ENCODE assay signal across 31 mouse cellular contexts in genomic region chr17:28561613-28562012, GRCm38 (mm10). TPM values are rescaled to one million over a fixed set of nuclear protein-coding genes. Genes with fewer than 3 reads are reported as not detected.
DNase-seq lines count a peak whose midpoint lies in the region; ATAC-seq lines count a peak whose summit lies in the region.
"Had no signal": no experiment of that assay in that cellular context is flagged by ENCODE, and none has a peak within 500 bp of the region (broad histone marks: within the 10 kb centered on the region; RNA-seq: fewer than 3 reads in every experiment).

No protein-coding gene starts in this region.

- H3K4me1 ChIP-seq in lung, embryonic 15.5 days = peaks cover 10% of the 10 kb centered on the region; the same call in 1 of the 2 replicates
- peaks cover 38% of the 10 kb centered on the region for H3K4me1 ChIP-seq in limb, embryonic 10.5 days
- H3K4me1 ChIP-seq in stomach, embryonic 14.5 days (ENCODE audit: control insufficient read depth, insufficient read depth, low read length) = peaks cover 3% of the 10 kb centered on the region; the same call in 1 of the 2 replicates
- no peaks in the 10 kb centered on the region; the same call in 1 of the 2 replicates for H3K4me1 ChIP-seq in hindbrain, embryonic 11.5 days (replicated peaks; ENCODE audit: control insufficient read depth, insufficient read depth, low read length)
- peaks cover 5% of the 10 kb centered on the region for H3K4me1 ChIP-seq in forebrain, embryonic 12.5 days
- H3K4me1 ChIP-seq: neural tube, embryonic 15.5 days had no signal

- peak; percentile 55; the same call in 1 of the 2 replicates for ATAC-seq in lung, embryonic 15.5 days (ENCODE audit: borderline replicate concordance, extremely low read depth, low FRiP score, low TSS enrichment)
- peak; percentile 64 for ATAC-seq in stomach, embryonic 14.5 days (ENCODE audit: insufficient number of reproducible peaks, insufficient read depth, low FRiP score, low read depth)
- no peak for ATAC-seq in hindbrain, embryonic 11.5 days (ENCODE audit: low FRiP score)
- no peak for ATAC-seq in forebrain, embryonic 12.5 days (ENCODE audit: low FRiP score)
- ATAC-seq: forebrain, embryonic 16.5 days; hindbrain, postnatal 0 days; liver, embryonic 12.5 days had no signal

- WGBS in lung, embryonic 15.5 days = 36% methylated on average over 7 of the region's 7 CpGs
- 59% methylated on average over 7 of the region's 7 CpGs for WGBS in limb, embryonic 10.5 days
- 43% methylated on average over 7 of the region's 7 CpGs for WGBS in stomach, embryonic 14.5 days
- WGBS in hindbrain, embryonic 11.5 days = 56% methylated on average over 7 of the region's 7 CpGs
- WGBS in forebrain, embryonic 12.5 days = 67% methylated on average over 7 of the region's 7 CpGs

- intact Hi-C loops in left cerebral cortex, postnatal 25 days (cut with DNase I) = no loop called here

- H3K9ac ChIP-seq in lung, embryonic 15.5 days = no peak overlapping the region
- H3K9ac ChIP-seq in stomach, embryonic 14.5 days (replicated peaks; ENCODE audit: low read depth, low read length) = no peak overlapping the region
- H3K9ac ChIP-seq in hindbrain, embryonic 11.5 days (ENCODE audit: low read depth, low read length) = no peak overlapping the region
- H3K9ac ChIP-seq in forebrain, embryonic 12.5 days = no peak overlapping the region
- H3K9ac ChIP-seq: heart, embryonic 12.5 days; limb, embryonic 12.5 days; liver, embryonic 12.5 days; neural tube, embryonic 15.5 days had no signal

- peak overlapping the region; percentile 60 for H3K27ac ChIP-seq in lung, embryonic 15.5 days
- 0 out of 2 replicates have a peak overlapping the region, but pooled peaks have one; percentile 12 for H3K27ac ChIP-seq in limb, embryonic 10.5 days
- peak overlapping the region; percentile 52; the same call in 1 of the 2 replicates for H3K27ac ChIP-seq in stomach, embryonic 14.5 days (ENCODE audit: low read length)
- no peak overlapping the region for H3K27ac ChIP-seq in hindbrain, embryonic 11.5 days (ENCODE audit: low read depth, low read length)
- no peak overlapping the region for H3K27ac ChIP-seq in forebrain, embryonic 12.5 days
- H3K27ac ChIP-seq: hindbrain, embryonic 10.5 days; hindbrain, postnatal 0 days; kidney, postnatal 0 days; left cerebral cortex, adult 2 months; liver, embryonic 12.5 days; macrophage; neural tube, embryonic 15.5 days had no signal

- H3K4me3 ChIP-seq in lung, embryonic 15.5 days = no peak overlapping the region
- H3K4me3 ChIP-seq in limb, embryonic 10.5 days = no peak overlapping the region
- H3K4me3 ChIP-seq in stomach, embryonic 14.5 days (ENCODE audit: low read depth, low read length) = no peak overlapping the region
- no peak overlapping the region for H3K4me3 ChIP-seq in hindbrain, embryonic 11.5 days (ENCODE audit: low read depth, low read length)
- H3K4me3 ChIP-seq in forebrain, embryonic 12.5 days (replicated peaks) = no peak overlapping the region
- H3K4me3 ChIP-seq: heart, embryonic 12.5 days; hindbrain, embryonic 10.5 days; left cerebral cortex, adult 2 months; limb, embryonic 12.5 days; liver, embryonic 12.5 days; neural tube, embryonic 15.5 days had no signal

- H3K4me2 ChIP-seq in lung, embryonic 15.5 days = no peak overlapping the region
- H3K4me2 ChIP-seq in stomach, embryonic 14.5 days (replicated peaks; ENCODE audit: low read depth, low read length) = no peak overlapping the region
- H3K4me2 ChIP-seq in hindbrain, embryonic 11.5 days (replicated peaks; ENCODE audit: low read depth, low read length) = no peak overlapping the region
- H3K4me2 ChIP-seq in forebrain, embryonic 12.5 days = no peak overlapping the region
- H3K4me2 ChIP-seq: heart, embryonic 12.5 days; limb, embryonic 12.5 days; liver, embryonic 12.5 days; neural tube, embryonic 15.5 days had no signal

- H3K36me3 ChIP-seq in lung, embryonic 15.5 days = no peaks in the 10 kb centered on the region
- H3K36me3 ChIP-seq in limb, embryonic 10.5 days = no peaks in the 10 kb centered on the region
- no peaks in the 10 kb centered on the region for H3K36me3 ChIP-seq in stomach, embryonic 14.5 days (ENCODE audit: control insufficient read depth, insufficient read depth, low read length)
- no peaks in the 10 kb centered on the region for H3K36me3 ChIP-seq in hindbrain, embryonic 11.5 days (ENCODE audit: control insufficient read depth, insufficient read depth, low read length)
- no peaks in the 10 kb centered on the region for H3K36me3 ChIP-seq in forebrain, embryonic 12.5 days (replicated peaks)
- H3K36me3 ChIP-seq: heart, embryonic 12.5 days; hindbrain, embryonic 10.5 days; limb, embryonic 12.5 days; liver, embryonic 12.5 days; neural tube, embryonic 15.5 days had no signal

- no peaks in the 10 kb centered on the region for H3K27me3 ChIP-seq in lung, embryonic 15.5 days
- no peaks in the 10 kb centered on the region for H3K27me3 ChIP-seq in limb, embryonic 10.5 days (ENCODE audit: low read depth, poor library complexity, severe bottlenecking)
- no peaks in the 10 kb centered on the region for H3K27me3 ChIP-seq in stomach, embryonic 14.5 days (ENCODE audit: control insufficient read depth, insufficient read depth, low read length)
- no peaks in the 10 kb centered on the region for H3K27me3 ChIP-seq in hindbrain, embryonic 11.5 days (ENCODE audit: control insufficient read depth, insufficient read depth, low read length)
- H3K27me3 ChIP-seq in forebrain, embryonic 12.5 days = no peaks in the 10 kb centered on the region
- H3K27me3 ChIP-seq: heart, embryonic 12.5 days; limb, embryonic 12.5 days; neural tube, embryonic 15.5 days had no signal

- no peak for DNase-seq in lung, postnatal 25 days (ENCODE audit: low spot score)
- DNase-seq in limb, embryonic 10.5 days (ENCODE audit: low spot score) = no peak
- DNase-seq in hindbrain, embryonic 11.5 days (ENCODE audit: low spot score) = no peak
- DNase-seq in left cerebral cortex, postnatal 25 days (ENCODE audit: low spot score in 2 of 2) = no peak
- DNase-seq: adrenal gland, postnatal 25 days; B cell, adult 2 months; cerebellum, adult 8-10 months; gastrocnemius, postnatal 14 days; heart, adult 18-20 months; heart, postnatal 10 days; kidney, adult 2 months had no signal

- no peaks in the 10 kb centered on the region for H3K9me3 ChIP-seq in lung, embryonic 15.5 days
- H3K9me3 ChIP-seq in limb, embryonic 10.5 days (replicated peaks) = no peaks in the 10 kb centered on the region
- no peaks in the 10 kb centered on the region for H3K9me3 ChIP-seq in stomach, embryonic 14.5 days (ENCODE audit: control insufficient read depth, low read depth, low read length)
- no peaks in the 10 kb centered on the region for H3K9me3 ChIP-seq in hindbrain, embryonic 11.5 days (ENCODE audit: control insufficient read depth, low read length)
- no peaks in the 10 kb centered on the region for H3K9me3 ChIP-seq in forebrain, embryonic 12.5 days
- H3K9me3 ChIP-seq: heart, embryonic 12.5 days; hindbrain, embryonic 10.5 days; limb, embryonic 12.5 days; liver, embryonic 12.5 days; neural tube, embryonic 15.5 days had no signal

RNA-seq across cellular contexts. Expression of gene Clps, which starts 1.0 kb away (rescaled TPM):
- polyA plus RNA-seq in lung, embryonic 15.5 days (2015; fragmentation: Nextera tagmentation; extraction: Ambion mirVana) = 0.34 and 9.2 TPM in 2 replicates
- polyA plus RNA-seq in limb, embryonic 10.5 days (2016; fragmentation: Nextera tagmentation; extraction: Ambion mirVana) = not detected in 2 replicates
- 47.2 and 236 TPM in 2 replicates for polyA plus RNA-seq in stomach, embryonic 14.5 days (2014; fragmentation: Nextera tagmentation; extraction: Ambion mirVana)
- polyA plus RNA-seq in hindbrain, embryonic 11.5 days (2014; fragmentation: Nextera tagmentation; extraction: Ambion mirVana) = not detected in 2 replicates
- not detected for total RNA-seq in left cerebral cortex, postnatal 25 days (2021)
- not detected in 2 replicates for polyA plus RNA-seq in forebrain, embryonic 12.5 days (2016; fragmentation: Nextera tagmentation; extraction: Ambion mirVana)
- total RNA-seq: adrenal gland, postnatal 25 days; CH12.LX; common myeloid progenitor, adult 5-6 weeks; gastrocnemius, postnatal 14 days; heart, adult 18-20 months; heart, postnatal 10 days; hindbrain, postnatal 0 days; layer of hippocampus, postnatal 10 days; left cerebral cortex, adult 2 months; midbrain, postnatal 0 days had no signal
- polyA plus RNA-seq: brain, embryonic 14.5 days; forebrain, embryonic 16.5 days; hindbrain, embryonic 10.5 days; hindbrain, postnatal 0 days; kidney, postnatal 0 days; limb, embryonic 12.5 days; macrophage; midbrain, postnatal 0 days; neural tube, embryonic 15.5 days had no signal

RNA-seq across cellular contexts. Expression of gene Clpsl2, which starts 12.4 kb away (rescaled TPM):
- not detected in 2 replicates for polyA plus RNA-seq in lung, embryonic 15.5 days (2015; fragmentation: Nextera tagmentation; extraction: Ambion mirVana)
- polyA plus RNA-seq in limb, embryonic 10.5 days (2016; fragmentation: Nextera tagmentation; extraction: Ambion mirVana) = not detected in 2 replicates
- not detected in 2 replicates for polyA plus RNA-seq in stomach, embryonic 14.5 days (2014; fragmentation: Nextera tagmentation; extraction: Ambion mirVana)
- polyA plus RNA-seq in hindbrain, embryonic 11.5 days (2014; fragmentation: Nextera tagmentation; extraction: Ambion mirVana) = not detected in 2 replicates
- not detected for total RNA-seq in left cerebral cortex, postnatal 25 days (2021)
- not detected in 2 replicates for polyA plus RNA-seq in forebrain, embryonic 12.5 days (2016; fragmentation: Nextera tagmentation; extraction: Ambion mirVana)
- total RNA-seq: adrenal gland, postnatal 25 days; CH12.LX; common myeloid progenitor, adult 5-6 weeks; gastrocnemius, postnatal 14 days; heart, adult 18-20 months; heart, postnatal 10 days; hindbrain, postnatal 0 days; layer of hippocampus, postnatal 10 days; left cerebral cortex, adult 2 months; midbrain, postnatal 0 days had no signal
- polyA plus RNA-seq: forebrain, embryonic 16.5 days; heart, embryonic 12.5 days; hindbrain, embryonic 10.5 days; hindbrain, postnatal 0 days; kidney, adult 2 months; kidney, postnatal 0 days; limb, embryonic 12.5 days; liver, embryonic 12.5 days; macrophage; midbrain, postnatal 0 days; neural tube, embryonic 15.5 days; testis, adult 2 months; urinary bladder, adult 2 months had no signal

RNA-seq across cellular contexts. Expression of gene Lhfpl5, which starts 13.8 kb away (rescaled TPM):
- polyA plus RNA-seq in lung, embryonic 15.5 days (2015; fragmentation: Nextera tagmentation; extraction: Ambion mirVana) = 0.48 and 0.57 TPM in 2 replicates
- 0.39 and 0.55 TPM in 2 replicates for polyA plus RNA-seq in limb, embryonic 10.5 days (2016; fragmentation: Nextera tagmentation; extraction: Ambion mirVana)
- polyA plus RNA-seq in stomach, embryonic 14.5 days (2014; fragmentation: Nextera tagmentation; extraction: Ambion mirVana) = 1.5 TPM in 2 replicates
- 2.0 and 2.2 TPM in 2 replicates for polyA plus RNA-seq in hindbrain, embryonic 11.5 days (2014; fragmentation: Nextera tagmentation; extraction: Ambion mirVana)
- 1 to 10 TPM; 1.4 to 2.8 TPM for total RNA-seq in left cerebral cortex, postnatal 25 days (2021)
- polyA plus RNA-seq in forebrain, embryonic 12.5 days (2016; fragmentation: Nextera tagmentation; extraction: Ambion mirVana) = 1.3 and 1.5 TPM in 2 replicates
- total RNA-seq: common myeloid progenitor, adult 5-6 weeks; gastrocnemius, postnatal 14 days; heart, adult 18-20 months; heart, postnatal 10 days had no signal
- polyA plus RNA-seq: kidney, postnatal 0 days; macrophage had no signal

RNA-seq across cellular contexts. Expression of gene Armc12, which starts 31.0 kb away (rescaled TPM):
- polyA plus RNA-seq in lung, embryonic 15.5 days (2015; fragmentation: Nextera tagmentation; extraction: Ambion mirVana) = not detected in 2 replicates
- not detected in 2 replicates for polyA plus RNA-seq in limb, embryonic 10.5 days (2016; fragmentation: Nextera tagmentation; extraction: Ambion mirVana)
- not detected in 2 replicates for polyA plus RNA-seq in stomach, embryonic 14.5 days (2014; fragmentation: Nextera tagmentation; extraction: Ambion mirVana)
- not detected in 2 replicates for polyA plus RNA-seq in hindbrain, embryonic 11.5 days (2014; fragmentation: Nextera tagmentation; extraction: Ambion mirVana)
- not detected for total RNA-seq in left cerebral cortex, postnatal 25 days (2021)
- not detected in 2 replicates for polyA plus RNA-seq in forebrain, embryonic 12.5 days (2016; fragmentation: Nextera tagmentation; extraction: Ambion mirVana)
- total RNA-seq: adrenal gland, postnatal 25 days; CH12.LX; common myeloid progenitor, adult 5-6 weeks; gastrocnemius, postnatal 14 days; heart, adult 18-20 months; heart, postnatal 10 days; hindbrain, postnatal 0 days; layer of hippocampus, postnatal 10 days; left cerebral cortex, adult 2 months; midbrain, postnatal 0 days had no signal
- polyA plus RNA-seq: forebrain, embryonic 16.5 days; heart, embryonic 12.5 days; hindbrain, embryonic 10.5 days; hindbrain, postnatal 0 days; kidney, adult 2 months; kidney, postnatal 0 days; limb, embryonic 12.5 days; liver, embryonic 12.5 days; macrophage; midbrain, postnatal 0 days; neural tube, embryonic 15.5 days; urinary bladder, adult 2 months had no signal

RNA-seq across cellular contexts. Expression of gene Fkbp5, which starts 44.3 kb away (rescaled TPM):
- polyA plus RNA-seq in lung, embryonic 15.5 days (2015; fragmentation: Nextera tagmentation; extraction: Ambion mirVana) = 30.7 and 35.1 TPM in 2 replicates
- 32.5 and 32.6 TPM in 2 replicates for polyA plus RNA-seq in limb, embryonic 10.5 days (2016; fragmentation: Nextera tagmentation; extraction: Ambion mirVana)
- polyA plus RNA-seq in stomach, embryonic 14.5 days (2014; fragmentation: Nextera tagmentation; extraction: Ambion mirVana) = 7.1 TPM in 2 replicates
- polyA plus RNA-seq in hindbrain, embryonic 11.5 days (2014; fragmentation: Nextera tagmentation; extraction: Ambion mirVana) = 11.9 and 12.1 TPM in 2 replicates
- 10 to 100 TPM; 46.4 to 53.2 TPM for total RNA-seq in left cerebral cortex, postnatal 25 days (2021)
- polyA plus RNA-seq in forebrain, embryonic 12.5 days (2016; fragmentation: Nextera tagmentation; extraction: Ambion mirVana) = 34.9 and 37.4 TPM in 2 replicates

Comparison
In these comparisons a context has a peak if more than half of its experiments do, and no peak if none do; other contexts are left out.
1. ATAC-seq: peak in lung, embryonic 15.5 days (single experiment) and stomach, embryonic 14.5 days (single experiment); none in hindbrain, embryonic 11.5 days (single experiment) and forebrain, embryonic 12.5 days (single experiment).
2. H3K27ac ChIP-seq: peak in lung, embryonic 15.5 days (single experiment), limb, embryonic 10.5 days (single experiment) and stomach, embryonic 14.5 days (single experiment); none in hindbrain, embryonic 11.5 days (single experiment) and forebrain, embryonic 12.5 days (single experiment).